Mouse (Mus musculus) midbrain, postnatal 0 days (tissue): ENCODE measurements around the gene Cd6. TPM values are rescaled to one million over a fixed set of nuclear protein-coding genes. Genes with fewer than 3 reads are reported as not detected.

Source experiments
- ATAC-seq: fragments of 200-750 bp; cut with Nextera tagmentation; 2 replicates; pipeline ENCODE4 v1.8.0; 2017; ENCODE audit warnings: moderate number of reproducible peaks, mild to moderate bottlenecking, moderate TSS enrichment, moderate library complexity; ENCODE audit not compliant: low FRiP score
- DNase-seq: peaks from one replicate; pipeline ENCODE4 v3.0.0-alpha.2; 2015; ENCODE audit warnings: low spot score
- H3K27ac ChIP-seq: fragments of 300-500 bp; sonication (generic); 2 replicates; pipeline ENCODE4 v1.5.1; 2014; ENCODE audit warnings: low read depth, mild to moderate bottlenecking, low read length, mixed read lengths
- H3K27me3 ChIP-seq: fragments of 300-500 bp; sonication (generic); 2 replicates; pipeline ENCODE4 v1.6.1; 2014; ENCODE audit warnings: low read length, control low read depth, mixed read lengths; ENCODE audit not compliant: insufficient read depth
- H3K36me3 ChIP-seq: fragments of 300-500 bp; sonication (generic); 2 replicates; pipeline ENCODE4 v1.6.1; 2014; ENCODE audit warnings: low read length, control low read depth, mixed read lengths; ENCODE audit not compliant: insufficient read depth
- H3K4me1 ChIP-seq: fragments of 300-500 bp; sonication (generic); 2 replicates; pipeline ENCODE4 v1.6.1; 2014; ENCODE audit warnings: mild to moderate bottlenecking, control low read depth, antibody characterized with exemption, low read length, mixed read lengths; ENCODE audit not compliant: insufficient read depth
- H3K4me2 ChIP-seq: fragments of 300-500 bp; sonication (generic); 2 replicates; pipeline ENCODE4 v1.6.1; 2014; ENCODE audit warnings: low read depth, mild to moderate bottlenecking, low read length, mixed read lengths; ENCODE audit not compliant: poor library complexity, severe bottlenecking
- H3K4me3 ChIP-seq: fragments of 300-500 bp; sonication (generic); 2 replicates; pipeline ENCODE4 v1.5.1; 2014; ENCODE audit warnings: low read depth, mild to moderate bottlenecking, low read length, moderate library complexity
- H3K9ac ChIP-seq: fragments of 300-500 bp; sonication (generic); replicated peaks from 2 replicates; pipeline ENCODE4 v1.6.1; 2014; ENCODE audit warnings: mild to moderate bottlenecking, low read length, moderate library complexity, mixed read lengths; ENCODE audit not compliant: poor library complexity, severe bottlenecking
- H3K9me3 ChIP-seq: fragments of 300-500 bp; sonication (generic); 2 replicates; pipeline ENCODE4 v1.6.1; 2016; ENCODE audit warnings: low read length, control low read depth
- CTCF ChIP-seq: IDR thresholded peaks from 2 replicates; pipeline ENCODE4 v1.5.1; 2016; ENCODE audit warnings: antibody characterized with exemption, mild to moderate bottlenecking
- WGBS: fragments of 180-500 bp; shearing (Covaris S2); extraction: QIAGEN DNeasy Blood & Tissue Kit; methylation state at CpG from one replicate; pipeline ENCODE4 v1.1.7; 2014; 5-methylcytosine and 5-hydroxymethylcytosine counted together
- polyA plus RNA-seq: library from polyadenylated mRNA; unstranded; fragments of >200 nt; fragmentation: Nextera tagmentation; extraction: Ambion mirVana; gene quantifications from 2 replicates; pipeline ENCODE4 v1.2.1, GENCODE M21; 2015
- total RNA-seq: library from RNA; depleted of rRNA; stranded (reverse); fragments of >200 nt; gene quantifications from 2 replicates; pipeline ENCODE4 v1.2.3, GENCODE M21; 2014

Cd6 gene
- total and polyA plus RNA-seq, 2 experiments from 2014 or later: 0.22 TPM; not detected in 1

DNA sequence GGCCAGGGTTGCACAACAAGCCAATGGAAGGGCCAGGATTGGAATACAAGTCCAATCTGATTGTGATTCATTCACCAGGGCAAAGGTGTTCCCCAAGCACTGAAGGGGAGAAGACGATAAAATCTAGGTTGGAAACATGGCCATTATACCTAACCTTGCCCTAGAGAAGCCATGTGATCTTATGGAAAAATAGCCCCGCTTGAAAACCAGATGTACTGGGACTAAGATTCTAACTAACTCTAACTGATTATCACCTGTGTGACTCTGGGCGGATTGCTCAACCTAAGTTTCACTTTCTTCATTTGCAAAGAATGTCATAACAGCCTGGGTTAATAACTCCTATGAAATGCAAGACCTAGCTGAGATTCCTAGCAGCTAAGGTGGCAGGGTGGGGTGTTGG is 25.6 kb upstream of the Cd6 start:
- ATAC-seq (no peak), DNase-seq (no peak)
- Histone ChIP-seq H3K9ac (no peak overlapping the region), H3K27ac (no peak overlapping the region), H3K4me1 (no peaks in the 10 kb centered on the region), H3K4me2 (no peak overlapping the region), H3K36me3 (peaks cover 38% of the 10 kb centered on the region), H3K27me3 (no peaks in the 10 kb centered on the region), H3K9me3 (no peaks in the 10 kb centered on the region), H3K4me3 (no peak overlapping the region)
- TF ChIP-seq CTCF: no peak
- 88% methylated on average over 3 of the region's 3 CpGs for WGBS

DNA sequence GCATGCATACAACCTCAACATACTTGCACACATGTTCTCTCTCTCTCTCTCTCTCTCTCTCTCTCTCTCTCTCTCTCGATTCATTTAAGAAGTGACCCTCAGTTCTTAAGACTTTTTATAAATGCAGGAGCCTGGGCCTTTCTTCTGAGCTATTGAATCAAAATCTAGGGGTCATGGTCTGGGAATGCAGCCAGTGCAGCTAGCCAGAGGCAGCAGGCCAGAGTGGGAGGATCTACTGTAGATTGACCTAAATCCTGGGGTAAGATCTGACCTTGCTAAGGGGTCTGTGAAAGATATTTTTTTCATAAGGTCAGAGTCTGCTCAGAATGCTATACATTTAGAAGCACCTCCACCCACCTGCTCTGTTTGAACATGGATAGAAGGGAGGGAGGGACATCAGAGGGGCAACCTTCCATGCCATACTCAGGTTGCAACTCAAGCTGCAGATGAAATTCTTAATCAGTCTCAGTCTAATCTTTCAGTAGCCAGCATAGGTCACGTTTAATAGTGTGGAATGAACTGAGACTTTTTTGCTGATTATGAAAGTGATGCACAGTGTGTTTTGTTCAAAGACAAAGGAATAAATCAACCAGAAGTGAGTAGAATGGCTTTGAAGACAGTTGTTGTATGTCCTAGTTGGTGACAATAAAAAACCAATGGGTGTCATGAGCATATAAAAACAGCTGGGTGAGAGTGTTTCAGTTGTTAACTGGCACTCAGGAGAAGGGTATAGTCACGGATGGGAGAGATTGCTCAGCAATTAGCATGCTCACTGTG is 17.6 kb upstream of the Cd6 start:
- no peak overlapping the region for H3K4me2 ChIP-seq
- TF ChIP-seq CTCF: no peak
- no peak overlapping the region for H3K9ac ChIP-seq
- DNase-seq (peak; percentile 51), ATAC-seq (no peak)
- no peaks in the 10 kb centered on the region for H3K27me3 ChIP-seq
- H3K9me3 ChIP-seq: no peaks in the 10 kb centered on the region
- no peak overlapping the region for H3K4me3 ChIP-seq
- no peaks in the 10 kb centered on the region for H3K4me1 ChIP-seq
- H3K36me3 ChIP-seq: no peaks in the 10 kb centered on the region
- no peak overlapping the region for H3K27ac ChIP-seq
- WGBS: 41% methylated on average over 3 of the region's 3 CpGs

- TF ChIP-seq CTCF: no peak
- Histone ChIP-seq H3K4me3 (no peak overlapping the region), H3K9ac (no peak overlapping the region), H3K9me3 (no peaks in the 10 kb centered on the region), H3K36me3 (no peaks in the 10 kb centered on the region), H3K27me3 (no peaks in the 10 kb centered on the region), H3K27ac (no peak overlapping the region), H3K4me2 (no peak overlapping the region), H3K4me1 (no peaks in the 10 kb centered on the region)
- ATAC-seq (no peak), DNase-seq (peak; percentile 44)
- WGBS: 69% methylated on average over 7 of the region's 7 CpGs
Measured at GRCm38 (mm10) chr19:10846150-10846549, 16.3 kb upstream of the Cd6 start.

- no peak for TF ChIP-seq CTCF
- no peaks in the 10 kb centered on the region for H3K4me1 ChIP-seq
- H3K27me3 ChIP-seq: no peaks in the 10 kb centered on the region
- H3K9ac ChIP-seq: no peak overlapping the region
- H3K36me3 ChIP-seq: no peaks in the 10 kb centered on the region
- no peak overlapping the region for H3K4me3 ChIP-seq
- H3K9me3 ChIP-seq: no peaks in the 10 kb centered on the region
- ATAC-seq (no peak), DNase-seq (no peak)
- WGBS: 79% methylated on average over 3 of the region's 3 CpGs
- H3K4me2 ChIP-seq: no peak overlapping the region
- no peak overlapping the region for H3K27ac ChIP-seq
Measured at GRCm38 (mm10) chr19:10845454-10845853, 15.6 kb upstream of the Cd6 start.

DNA sequence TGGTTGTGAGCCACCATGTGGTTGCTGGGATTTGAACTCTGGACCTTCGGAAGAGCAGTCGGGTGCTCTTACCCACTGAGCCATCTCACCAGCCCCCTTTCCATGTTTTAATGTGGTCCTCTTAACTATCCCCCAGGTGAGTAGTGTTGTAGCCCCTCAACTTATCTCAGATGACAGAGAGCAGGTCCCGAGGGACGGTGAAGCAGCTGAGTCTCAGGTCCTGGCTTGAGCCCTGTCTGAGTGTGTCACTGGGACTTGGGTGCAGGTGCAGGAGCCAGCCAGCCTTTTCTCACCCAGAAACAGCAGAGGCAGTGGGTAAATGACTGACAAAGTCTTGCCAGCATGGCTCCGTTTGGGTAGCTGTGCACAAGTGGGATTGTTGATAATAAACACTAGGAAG is 14.3 kb upstream of the Cd6 start:
- Histone ChIP-seq H3K9ac (no peak overlapping the region), H3K4me2 (no peak overlapping the region), H3K9me3 (no peaks in the 10 kb centered on the region), H3K27ac (no peak overlapping the region), H3K4me1 (no peaks in the 10 kb centered on the region), H3K4me3 (no peak overlapping the region), H3K36me3 (no peaks in the 10 kb centered on the region), H3K27me3 (no peaks in the 10 kb centered on the region)
- no peak for DNase-seq
- no peak for ATAC-seq
- WGBS: 91% methylated on average over 5 of the region's 5 CpGs
- no peak for TF ChIP-seq CTCF

DNA sequence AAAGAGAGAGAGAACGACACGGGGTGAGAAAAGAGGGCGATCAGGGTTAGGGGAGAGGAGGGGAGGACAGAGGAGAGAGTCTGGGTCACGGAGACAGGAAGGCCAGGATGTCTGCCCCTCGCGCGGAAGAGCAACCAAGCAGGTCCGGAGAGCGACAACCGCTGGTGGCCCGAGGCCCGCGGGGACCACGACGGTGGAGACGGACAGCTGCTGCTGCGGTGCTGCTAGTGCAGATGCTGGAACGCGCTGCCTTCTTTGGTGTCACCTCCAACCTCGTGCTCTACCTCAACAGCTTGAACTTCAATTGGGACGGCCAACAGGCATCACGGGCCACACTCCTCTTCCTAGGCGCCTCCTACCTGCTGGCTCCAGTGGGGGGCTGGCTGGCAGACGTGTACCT is 13.1 kb upstream of the Cd6 start:
- no peak overlapping the region for H3K4me2 ChIP-seq
- DNase-seq (no peak), ATAC-seq (no peak)
- H3K4me3 ChIP-seq: no peak overlapping the region
- no peaks in the 10 kb centered on the region for H3K27me3 ChIP-seq
- H3K27ac ChIP-seq: no peak overlapping the region
- no peak for TF ChIP-seq CTCF
- no peaks in the 10 kb centered on the region for H3K36me3 ChIP-seq
- H3K4me1 ChIP-seq: no peaks in the 10 kb centered on the region
- 37% methylated on average over 24 of the region's 24 CpGs for WGBS
- no peak overlapping the region for H3K9ac ChIP-seq
- H3K9me3 ChIP-seq: no peaks in the 10 kb centered on the region
